Mouse (Mus musculus) midbrain, postnatal 0 days (tissue): ENCODE data around the gene Adk. TPM values are rescaled to one million over a fixed set of nuclear protein-coding genes. Genes with fewer than 3 reads are reported as not detected.
"Not testable (repeated sequence)": the region's sequence is repeated elsewhere in the genome, so short reads cannot be mapped to it uniquely, and the experiment has no call there.

ENCODE experiments used
- ATAC-seq: fragments of 200-750 bp; cut with Nextera tagmentation; 2 replicates; pipeline ENCODE4 v1.8.0; 2017; ENCODE audit warnings: moderate number of reproducible peaks, mild to moderate bottlenecking, moderate TSS enrichment, moderate library complexity; ENCODE audit not compliant: low FRiP score
- DNase-seq: peaks from one replicate; pipeline ENCODE4 v3.0.0-alpha.2; 2015; ENCODE audit warnings: low spot score
- H3K27ac ChIP-seq: fragments of 300-500 bp; sonication (generic); 2 replicates; pipeline ENCODE4 v1.5.1; 2014; ENCODE audit warnings: low read depth, mild to moderate bottlenecking, low read length, mixed read lengths
- H3K27me3 ChIP-seq: fragments of 300-500 bp; sonication (generic); 2 replicates; pipeline ENCODE4 v1.6.1; 2014; ENCODE audit warnings: low read length, control low read depth, mixed read lengths; ENCODE audit not compliant: insufficient read depth
- H3K36me3 ChIP-seq: fragments of 300-500 bp; sonication (generic); 2 replicates; pipeline ENCODE4 v1.6.1; 2014; ENCODE audit warnings: low read length, control low read depth, mixed read lengths; ENCODE audit not compliant: insufficient read depth
- H3K4me1 ChIP-seq: fragments of 300-500 bp; sonication (generic); 2 replicates; pipeline ENCODE4 v1.6.1; 2014; ENCODE audit warnings: mild to moderate bottlenecking, control low read depth, antibody characterized with exemption, low read length, mixed read lengths; ENCODE audit not compliant: insufficient read depth
- H3K4me2 ChIP-seq: fragments of 300-500 bp; sonication (generic); 2 replicates; pipeline ENCODE4 v1.6.1; 2014; ENCODE audit warnings: low read depth, mild to moderate bottlenecking, low read length, mixed read lengths; ENCODE audit not compliant: poor library complexity, severe bottlenecking
- H3K4me3 ChIP-seq: fragments of 300-500 bp; sonication (generic); 2 replicates; pipeline ENCODE4 v1.5.1; 2014; ENCODE audit warnings: low read depth, mild to moderate bottlenecking, low read length, moderate library complexity
- H3K9ac ChIP-seq: fragments of 300-500 bp; sonication (generic); replicated peaks from 2 replicates; pipeline ENCODE4 v1.6.1; 2014; ENCODE audit warnings: mild to moderate bottlenecking, low read length, moderate library complexity, mixed read lengths; ENCODE audit not compliant: poor library complexity, severe bottlenecking
- H3K9me3 ChIP-seq: fragments of 300-500 bp; sonication (generic); 2 replicates; pipeline ENCODE4 v1.6.1; 2016; ENCODE audit warnings: low read length, control low read depth
- CTCF ChIP-seq: IDR thresholded peaks from 2 replicates; pipeline ENCODE4 v1.5.1; 2016; ENCODE audit warnings: antibody characterized with exemption, mild to moderate bottlenecking
- WGBS: fragments of 180-500 bp; shearing (Covaris S2); extraction: QIAGEN DNeasy Blood & Tissue Kit; methylation state at CpG from one replicate; pipeline ENCODE4 v1.1.7; 2014; 5-methylcytosine and 5-hydroxymethylcytosine counted together
- polyA plus RNA-seq: library from polyadenylated mRNA; unstranded; fragments of >200 nt; fragmentation: Nextera tagmentation; extraction: Ambion mirVana; gene quantifications from 2 replicates; pipeline ENCODE4 v1.2.1, GENCODE M21; 2015
- total RNA-seq: library from RNA; depleted of rRNA; stranded (reverse); fragments of >200 nt; gene quantifications from 2 replicates; pipeline ENCODE4 v1.2.3, GENCODE M21; 2014

Adk gene
- total and polyA plus RNA-seq, 2 experiments from 2014 or later: 25.3 to 50.6 TPM

DNA sequence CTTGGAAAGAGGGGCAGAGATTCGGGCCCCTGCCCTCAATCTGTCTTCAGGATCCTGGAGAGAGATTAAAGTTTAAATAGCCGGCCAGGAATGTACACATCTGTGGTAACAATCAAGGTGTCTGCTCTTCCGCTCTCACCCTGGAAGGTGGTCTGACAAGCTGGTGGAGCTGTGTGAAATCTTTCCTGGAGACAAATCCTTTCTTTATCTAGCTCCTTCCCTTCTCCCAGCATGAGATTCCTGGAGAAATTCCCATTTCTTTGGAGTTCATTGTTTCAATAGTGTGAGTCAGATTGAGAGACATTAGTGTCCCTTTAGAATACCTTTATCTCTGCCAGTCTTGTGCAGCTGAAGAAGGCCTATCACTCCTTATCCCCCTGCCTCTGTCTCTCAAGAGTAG is 36.4 kb downstream of the Adk start:
- H3K4me2 ChIP-seq: no peak overlapping the region
- 35% methylated on average over 3 of the region's 3 CpGs for WGBS
- H3K27ac ChIP-seq: no peak overlapping the region
- TF ChIP-seq CTCF: no peak
- no peak for ATAC-seq
- no peaks in the 10 kb centered on the region for H3K27me3 ChIP-seq
- no peak overlapping the region for H3K4me3 ChIP-seq
- no peak overlapping the region for H3K9ac ChIP-seq
- no peak for DNase-seq
- no peaks in the 10 kb centered on the region for H3K4me1 ChIP-seq
- H3K9me3 ChIP-seq: no peaks in the 10 kb centered on the region
- no peaks in the 10 kb centered on the region for H3K36me3 ChIP-seq

DNA sequence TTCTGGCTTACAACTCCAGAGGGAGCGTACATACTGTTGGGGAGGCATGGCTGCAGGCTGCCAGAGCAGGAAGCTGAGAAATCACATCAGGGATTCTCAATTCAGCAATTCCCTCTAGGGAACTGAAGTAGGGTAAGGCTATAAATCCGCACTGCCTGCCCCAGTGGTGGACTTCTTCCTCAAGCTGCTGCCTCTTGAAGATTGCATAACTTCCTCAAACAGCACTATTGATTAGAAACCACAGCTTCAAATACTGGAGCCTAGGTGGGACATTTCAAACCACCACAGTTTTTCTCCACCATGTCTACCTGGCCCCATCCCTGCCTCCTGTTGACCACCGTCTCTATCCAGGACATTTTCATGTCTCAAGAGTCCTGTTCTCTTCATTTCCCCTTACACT is 38.0 kb downstream of the Adk start:
- Histone ChIP-seq H3K4me3 (no peak overlapping the region), H3K4me1 (no peaks in the 10 kb centered on the region), H3K4me2 (no peak overlapping the region), H3K36me3 (no peaks in the 10 kb centered on the region), H3K9ac (no peak overlapping the region), H3K9me3 (no peaks in the 10 kb centered on the region), H3K27me3 (no peaks in the 10 kb centered on the region), H3K27ac (no peak overlapping the region)
- ATAC-seq: no peak
- DNase-seq: no peak
- 91% methylated on average over 3 of the region's 3 CpGs for WGBS
- no peak for TF ChIP-seq CTCF

DNA sequence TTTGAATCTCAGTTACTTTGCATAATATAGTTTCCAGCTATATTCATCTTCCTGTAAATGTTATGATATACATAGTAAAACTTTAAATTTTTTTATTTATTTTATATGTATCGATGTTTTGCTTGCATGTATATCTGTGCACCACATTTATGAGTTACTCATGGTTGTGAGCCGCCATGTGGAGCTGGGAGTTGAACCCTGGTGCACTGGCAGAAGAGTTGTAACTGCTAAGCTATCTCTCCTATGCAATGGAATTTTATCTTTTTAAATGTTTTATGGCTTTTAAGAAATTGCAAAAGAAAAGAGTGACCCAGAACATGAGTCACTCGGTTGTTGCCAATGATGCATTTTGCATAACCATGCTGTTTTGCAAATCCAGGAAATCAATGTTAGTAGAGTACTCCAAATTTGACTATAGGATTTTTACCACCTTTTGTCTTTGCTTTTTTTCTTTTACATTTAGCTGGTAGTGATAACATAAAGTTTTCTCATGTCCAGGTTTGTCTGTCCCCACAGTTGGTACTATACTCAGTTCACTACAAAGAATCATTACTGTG is 38.6 kb downstream of the Adk start:
- ATAC-seq: no peak
- WGBS: 91% methylated on average over 3 of the region's 3 CpGs

DNA sequence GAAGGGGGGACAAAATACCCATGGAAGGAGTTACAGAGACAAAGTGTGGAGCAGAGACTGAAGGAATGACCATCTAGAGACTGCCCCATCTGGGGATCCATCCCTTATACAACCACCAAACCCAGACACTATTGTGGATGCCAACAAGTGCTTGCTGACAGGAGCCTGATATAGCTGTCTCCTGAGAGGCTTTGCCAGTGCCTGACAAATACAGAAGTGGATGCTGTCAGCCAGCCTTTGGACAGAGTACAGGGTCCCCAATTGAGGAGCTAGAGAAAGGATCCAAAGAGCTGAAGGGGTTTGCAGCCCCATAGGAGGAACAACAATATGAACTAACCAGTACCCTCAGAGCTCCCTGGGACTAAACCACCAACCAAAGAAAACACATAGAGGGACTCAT is 41.8 kb downstream of the Adk start:
- H3K9ac ChIP-seq, DNase-seq, ATAC-seq, H3K4me3 ChIP-seq, H3K9me3 ChIP-seq, H3K4me1 ChIP-seq, H3K27me3 ChIP-seq, H3K27ac ChIP-seq, H3K4me2 ChIP-seq, H3K36me3 ChIP-seq: not testable (repeated sequence)

More for the DNA sequence above, 38.6 kb downstream of the Adk start:
- Histone ChIP-seq H3K4me1 (no peaks in the 10 kb centered on the region), H3K9ac (no peak overlapping the region), H3K4me2 (no peak overlapping the region), H3K27me3 (no peaks in the 10 kb centered on the region), H3K9me3 (no peaks in the 10 kb centered on the region), H3K27ac (no peak overlapping the region), H3K4me3 (no peak overlapping the region), H3K36me3 (no peaks in the 10 kb centered on the region)
- DNase-seq: no peak
- TF ChIP-seq CTCF: no peak

DNA sequence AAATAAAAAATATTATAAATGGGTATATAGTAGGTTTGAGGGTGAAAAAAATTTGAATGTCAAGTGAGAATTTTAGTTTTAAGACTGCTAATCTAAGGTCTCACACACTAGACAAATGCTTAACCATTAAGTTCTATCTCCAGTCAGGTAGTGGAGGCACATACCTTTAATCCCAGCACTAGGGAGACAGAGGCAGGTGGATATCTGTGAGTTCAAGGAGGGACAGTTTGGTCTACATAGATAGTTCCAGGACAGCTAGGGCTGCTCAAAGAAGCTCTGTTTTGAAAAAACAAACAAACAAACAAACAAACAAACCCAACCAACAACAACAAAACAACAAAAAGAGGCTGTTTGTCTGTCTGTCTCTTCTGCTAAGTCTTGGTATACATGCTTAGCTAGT is 43.9 kb downstream of the Adk start:
- no peak for TF ChIP-seq CTCF
- no peak overlapping the region for H3K9ac ChIP-seq
- H3K36me3 ChIP-seq: no peaks in the 10 kb centered on the region
- ATAC-seq: no peak
- no peaks in the 10 kb centered on the region for H3K9me3 ChIP-seq
- DNase-seq: no peak
- H3K4me1 ChIP-seq: no peaks in the 10 kb centered on the region
- no peak overlapping the region for H3K4me2 ChIP-seq
- H3K27me3 ChIP-seq: no peaks in the 10 kb centered on the region
- no peak overlapping the region for H3K4me3 ChIP-seq
- no peak overlapping the region for H3K27ac ChIP-seq

DNA sequence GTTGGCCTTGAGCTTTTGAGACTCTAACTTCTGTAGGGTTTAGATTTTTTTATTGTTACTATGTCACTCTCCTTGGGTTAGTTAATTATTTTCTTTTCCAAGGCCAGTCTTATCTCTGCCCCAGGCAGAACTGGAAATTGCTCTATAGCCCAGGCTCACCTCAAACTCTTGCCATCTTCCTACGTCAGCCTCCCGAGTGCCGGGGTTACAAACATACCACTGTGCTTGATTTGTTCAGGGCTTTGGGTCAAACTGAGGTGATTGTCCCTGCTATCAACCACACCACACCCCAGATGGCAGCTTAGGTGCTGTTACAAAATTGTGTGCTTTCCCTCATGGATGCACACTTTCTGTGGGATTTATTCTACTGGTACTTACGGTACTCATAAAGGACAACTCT is 44.3 kb downstream of the Adk start:
- no peak overlapping the region for H3K9ac ChIP-seq
- no peak overlapping the region for H3K27ac ChIP-seq
- H3K9me3 ChIP-seq: no peaks in the 10 kb centered on the region
- H3K36me3 ChIP-seq: no peaks in the 10 kb centered on the region
- WGBS: 88% methylated on average over 4 of the region's 4 CpGs
- H3K4me3 ChIP-seq: no peak overlapping the region
- no peaks in the 10 kb centered on the region for H3K27me3 ChIP-seq
- H3K4me2 ChIP-seq: no peak overlapping the region
- DNase-seq (no peak), ATAC-seq (no peak)
- no peak for TF ChIP-seq CTCF
- no peaks in the 10 kb centered on the region for H3K4me1 ChIP-seq
